Mouse (Mus musculus) heart, postnatal 0 days (tissue): ENCODE measurements around the gene Mxi1.

Experiments
- CTCF ChIP-seq: IDR thresholded peaks from 2 replicates; pipeline ENCODE4 v1.5.1; 2016; ENCODE audit warnings: antibody characterized with exemption, control low read depth, low read depth
- EP300 ChIP-seq: IDR thresholded peaks from 2 replicates; pipeline ENCODE4 v1.6.1; 2016; ENCODE audit warnings: antibody characterized with exemption, low read depth

DNA sequence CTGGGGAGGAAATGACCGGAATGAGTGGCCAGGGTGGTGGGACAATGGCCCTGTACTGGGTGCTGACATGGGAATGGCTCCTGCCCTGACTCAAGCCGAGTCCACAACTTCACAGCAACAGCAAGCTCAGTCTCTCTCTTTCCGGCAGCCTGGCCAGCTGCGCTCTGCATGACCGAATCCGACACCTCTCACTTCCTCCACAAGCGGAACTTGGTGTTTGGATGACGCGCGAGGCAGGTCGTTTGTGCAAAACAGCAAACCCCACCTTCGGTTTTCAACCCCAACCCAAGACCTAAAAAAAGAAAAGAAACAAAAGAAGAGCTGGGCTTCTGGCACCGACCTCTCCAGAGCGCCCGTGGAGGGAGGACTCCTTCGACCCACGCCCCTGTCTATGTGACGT is 114.3 kb downstream of the Mxi1 start:
- TF ChIP-seq EP300 = peak; percentile 52; the same call in 1 of the 2 replicates
- TF ChIP-seq CTCF = no peak
